Mouse (Mus musculus) CD4-positive, CD25-positive, alpha-beta regulatory T cell, adult 9 weeks (primary cell): ENCODE data around the gene Fam241a. TPM values are rescaled to one million over a fixed set of nuclear protein-coding genes. Genes with fewer than 3 reads are reported as not detected.

Experiments
- polyA plus RNA-seq: library from polyadenylated mRNA; unstranded; fragments of 100-300 nt; shearing (Covaris generic); gene quantifications from one replicate; pipeline ENCODE4 v1.2.1, GENCODE M21; 2017

Fam241a gene
- 2.2 TPM for polyA plus RNA-seq

DNA sequence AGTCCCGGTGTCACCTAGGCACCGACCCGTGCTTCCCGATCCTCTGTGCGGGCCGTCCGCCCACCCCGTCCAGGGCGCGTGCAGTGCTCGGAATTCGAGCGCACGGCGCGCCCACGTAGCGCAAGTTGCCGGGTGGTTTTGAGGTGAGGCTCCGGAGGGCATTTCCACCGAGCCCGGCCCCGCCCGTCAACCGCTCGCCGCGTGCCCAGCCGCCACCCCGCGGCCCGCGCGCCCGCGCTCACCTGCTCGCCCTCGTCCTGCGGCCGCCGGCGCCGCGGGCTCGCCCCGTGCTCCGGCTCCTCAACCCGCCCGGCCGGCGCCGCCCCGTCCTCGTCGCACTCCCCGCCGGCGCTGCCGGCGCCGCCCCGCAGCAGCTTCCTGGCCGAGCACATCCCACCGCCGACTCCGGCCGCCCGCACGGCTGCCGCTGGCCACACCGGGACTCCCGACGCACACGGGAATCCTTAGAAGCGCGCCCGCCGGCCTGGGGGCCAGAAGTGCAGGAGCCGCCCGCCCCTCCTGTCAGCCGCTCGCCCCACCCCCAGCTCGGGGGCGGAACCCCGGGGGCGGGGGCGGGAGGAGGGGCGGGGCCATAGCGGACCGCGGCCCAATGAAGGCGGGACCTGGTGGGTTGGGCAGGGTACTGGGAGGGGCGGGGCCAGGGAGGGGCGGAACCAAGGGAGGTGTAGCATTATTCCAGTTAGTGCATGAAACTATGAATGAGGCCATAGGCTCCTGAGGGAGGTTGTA lies at the start of gene Fam241a:
TSS of gene Fam241a (minus strand) at position 533 of the 750 bp plus-strand sequence.

DNA sequence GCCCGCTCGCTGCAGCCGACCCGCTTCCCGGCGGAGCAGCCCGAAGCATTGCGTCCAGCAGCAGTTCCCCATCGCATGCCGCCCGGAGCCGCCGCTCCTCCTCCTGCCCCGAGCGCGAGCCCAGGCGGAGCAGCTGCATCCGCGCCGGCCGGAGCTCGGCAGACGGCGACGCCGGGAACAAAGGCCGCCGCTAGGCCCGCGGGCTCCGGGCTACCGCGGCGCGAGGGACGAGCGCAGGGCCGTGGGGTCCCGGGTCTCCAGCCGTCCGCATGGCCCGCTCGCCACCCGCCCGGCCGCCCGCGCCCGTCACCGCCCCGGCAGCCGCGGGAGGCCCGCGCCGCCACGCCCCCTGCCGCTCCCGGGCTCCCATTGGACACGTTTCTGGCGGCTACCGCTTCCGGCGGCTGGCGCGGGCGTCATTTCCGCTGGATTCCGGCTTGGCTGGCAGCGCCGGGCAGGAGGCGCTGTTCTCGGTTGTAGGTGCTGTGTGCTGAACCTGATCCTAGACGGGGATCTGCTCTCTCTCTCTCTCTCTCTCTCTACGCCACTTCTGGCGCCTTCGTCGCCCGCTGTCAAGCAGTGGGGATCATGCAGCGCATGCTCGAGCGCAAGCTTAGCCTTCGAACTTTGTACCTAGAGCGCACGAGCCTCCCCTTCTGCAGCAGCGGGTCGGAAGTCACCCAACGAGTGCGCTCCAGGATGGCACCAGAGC lies 58.8 kb downstream of the Fam241a start, which contains the start of gene Ap1ar:
TSS of gene Ap1ar (minus strand) at position 370 of the 712 bp plus-strand sequence.

Other genes with a start within 250 kb of the Fam241a start
- 1.2 TPM for gene Alpk1, start 115.8 kb downstream of the Fam241a start, polyA plus RNA-seq
- 0.30 TPM for gene Tifa, start 106.5 kb downstream of the Fam241a start, polyA plus RNA-seq
- 12.7 TPM for gene Ap1ar, start 58.8 kb downstream of the Fam241a start, polyA plus RNA-seq